Mouse (Mus musculus): ENCODE measurements at regions not wholly inside any gene's neighbourhood (a gene's known extent, or its start where the extent isn't known, plus 50 kb on each side); places are given as distances from the start of the nearest gene placed in this dataset.

DNA sequence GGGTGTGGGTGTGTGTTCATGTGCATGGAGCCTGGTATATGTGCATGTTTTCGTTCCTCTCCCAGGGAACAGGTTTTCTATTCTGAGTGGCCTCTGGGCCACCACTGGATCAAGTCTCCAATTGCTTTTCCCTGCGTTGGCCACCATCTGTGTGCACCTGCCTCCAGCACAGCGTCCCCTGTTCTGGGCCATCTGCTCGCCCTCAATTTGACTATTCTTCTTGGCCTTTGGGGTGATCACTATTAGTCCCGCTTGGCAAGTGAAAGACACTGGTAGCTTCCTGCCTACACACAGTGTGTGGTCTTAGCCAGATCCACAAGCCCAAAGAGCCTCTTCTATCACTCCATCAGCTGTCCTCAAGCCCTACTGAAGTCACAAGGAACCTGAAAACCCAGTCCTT, 80.8 kb upstream of the Ppp1r26 start:
- TF ChIP-seq MYOD1 (IDR thresholded peaks at IDR 0.05; ENCODE audit: control insufficient read depth, insufficient read length, low read depth) (no peak), CTCF (IDR thresholded peaks at IDR 0.05; ENCODE audit: control insufficient read depth, insufficient read depth, insufficient read length) (no peak), MAX (IDR thresholded peaks at IDR 0.05) (no peak), FOSL1 (IDR thresholded peaks at IDR 0.05; ENCODE audit: insufficient read depth, low read length, poor library complexity, severe bottlenecking) (no peak), USF1 (IDR thresholded peaks at IDR 0.05; ENCODE audit: low read depth) (no peak)
